Mouse (Mus musculus) kidney, adult 18-20 months (tissue): ENCODE results near the gene Astl.
A peak's percentile ranks its signal among the peaks of the same experiment; 100 is the strongest.

Experiments used
- DNase-seq: peaks from one replicate; pipeline ENCODE4 v3.0.0; 2021

Gene Astl

GRCm38 (mm10) chr2:127369703-127370376 is 31.4 kb downstream of the Astl start:
- peak; percentile 61 for DNase-seq

- DNase-seq, result no peak
Observed at GRCm38 (mm10) chr2:127370561-127371483, 32.4 kb downstream of the Astl start.

- DNase-seq, result peak; percentile 73
Observed at GRCm38 (mm10) chr2:127371484-127371861, 33.0 kb downstream of the Astl start.

- DNase-seq, result no peak
Observed at GRCm38 (mm10) chr2:127372082-127372481, 33.6 kb downstream of the Astl start.

GRCm38 (mm10) chr2:127374131-127374530 is 35.7 kb downstream of the Astl start:
- no peak for DNase-seq

GRCm38 (mm10) chr2:127375087-127375486 is 36.6 kb downstream of the Astl start:
- no peak for DNase-seq

- DNase-seq, result peak; percentile 47
Observed at GRCm38 (mm10) chr2:127375759-127376341, 37.4 kb downstream of the Astl start.

- peak; percentile 43 for DNase-seq
Observed at GRCm38 (mm10) chr2:127376423-127377051, 38.1 kb downstream of the Astl start.

GRCm38 (mm10) chr2:127377942-127378610 is 39.6 kb downstream of the Astl start:
- no peak for DNase-seq

- peak; percentile 76 for DNase-seq
Observed at GRCm38 (mm10) chr2:127378611-127378990, 40.2 kb downstream of the Astl start.

- peak; percentile 34 for DNase-seq
Observed at GRCm38 (mm10) chr2:127379250-127379649, 40.8 kb downstream of the Astl start.

- no peak for DNase-seq
Observed at GRCm38 (mm10) chr2:127383881-127384280, 45.4 kb downstream of the Astl start.

- DNase-seq, result no peak
Observed at GRCm38 (mm10) chr2:127387521-127387920, 49.1 kb downstream of the Astl start.

- no peak for DNase-seq
Observed at GRCm38 (mm10) chr2:127390352-127390751, 51.9 kb downstream of the Astl start.

- DNase-seq, result no peak
Observed at GRCm38 (mm10) chr2:127390846-127391245, 52.4 kb downstream of the Astl start.

- DNase-seq, result no peak
Observed at GRCm38 (mm10) chr2:127391323-127391722, 52.9 kb downstream of the Astl start.

- DNase-seq, result no peak
Observed at GRCm38 (mm10) chr2:127394606-127395161, 56.2 kb downstream of the Astl start.

- peak; percentile 18 for DNase-seq
Observed at GRCm38 (mm10) chr2:127398738-127399137, 60.3 kb downstream of the Astl start.
